Mouse (Mus musculus): ENCODE results near the gene Uts2b.

- TF ChIP-seq TAL1 (IDR thresholded peaks at IDR 0.05; ENCODE audit: low read length) (no peak), GATA1 (IDR thresholded peaks at IDR 0.05; ENCODE audit: low read length) (no peak)
These were observed 5.3 kb upstream of the Uts2b start for GRCm38 (mm10) chr16:27375318-27375717.

Data from erythroblast, embryonic 14.5 days (primary cell).